Mouse (Mus musculus) erythroid progenitor cell, adult 5-6 weeks (primary cell): Measurements from ENCODE around the gene Tigit. TPM values are rescaled to one million over a fixed set of nuclear protein-coding genes. Genes with fewer than 3 reads are reported as not detected.

ENCODE experiments used
- ATAC-seq: replicated peaks from 2 replicates; pipeline ENCODE4 v1.8.0; 2016; ENCODE audit warnings: moderate number of reproducible peaks, mild to moderate bottlenecking, moderate TSS enrichment, inconsistent platforms; ENCODE audit not compliant: poor library complexity, low FRiP score, severe bottlenecking
- total RNA-seq, 2 experiments: library from RNA; stranded (forward) in 1 of 2; stranded (reverse) in 1 of 2; fragments of 150-400 nt in 1 of 2; fragments of 186-747, 209-891 nt in 1 of 2; gene quantifications; 2 replicates each; pipeline versions ENCODE4 v1.2.3 to v1.2.4; 2015 to 2017; ENCODE audit warnings: low replicate concordance in 2 of 2

The Tigit gene
- total RNA-seq, 2 experiments from 2014 or later = 3.4 TPM; not detected in 1

DNA sequence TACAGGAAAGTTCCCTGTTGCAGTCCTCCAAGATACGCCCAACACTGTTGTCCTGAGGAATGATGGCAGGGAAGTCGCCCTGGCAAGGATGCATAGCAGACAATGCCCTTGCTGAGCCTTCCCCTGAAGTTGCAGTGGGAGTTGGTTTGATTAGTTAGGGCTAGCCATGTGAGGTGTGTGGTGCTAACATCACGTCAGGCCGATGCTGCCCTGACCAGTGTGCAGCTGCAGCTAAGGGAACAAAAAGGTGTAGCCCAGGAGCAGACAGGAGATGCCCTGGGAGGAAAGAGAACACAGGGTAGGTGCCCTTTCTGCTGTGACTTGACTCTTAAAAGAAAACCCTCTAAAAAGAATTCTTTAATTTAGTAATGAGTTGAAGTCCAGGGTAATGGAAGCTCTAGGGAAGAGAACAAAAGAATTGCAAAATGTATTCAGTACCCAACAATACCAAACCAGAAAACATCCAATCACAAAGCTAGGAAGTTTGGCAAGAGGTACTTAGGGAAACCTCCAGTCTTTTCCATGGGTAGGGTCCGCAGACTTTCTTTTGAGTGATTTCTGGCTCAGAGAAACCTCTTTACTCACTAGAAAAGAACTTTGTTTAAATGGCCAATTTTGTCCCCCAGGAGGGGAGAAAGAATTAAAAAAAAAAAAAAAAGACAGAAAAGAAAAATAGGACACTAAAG is 40.5 kb downstream of the Tigit start:
- no peak for ATAC-seq

DNA sequence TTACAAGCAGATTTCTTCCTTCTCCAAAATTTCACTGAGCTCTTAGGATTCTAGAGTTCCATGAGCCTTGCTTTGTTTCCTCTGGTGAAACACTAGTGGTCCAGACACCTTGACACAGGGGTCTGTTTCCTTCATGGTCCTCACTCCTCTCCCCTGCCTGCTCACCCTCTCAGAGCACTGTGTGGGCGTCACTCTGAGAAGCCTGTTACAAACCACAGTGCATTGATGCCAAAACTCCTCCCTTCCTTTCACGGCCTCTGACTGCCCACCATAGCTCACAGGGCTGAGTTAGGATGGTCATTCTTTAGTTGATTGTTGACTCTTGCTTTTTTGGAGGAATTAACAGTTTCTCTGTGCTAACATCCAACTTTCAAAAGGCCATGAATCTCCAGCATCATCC is 43.6 kb downstream of the Tigit start:
- no peak for ATAC-seq

DNA sequence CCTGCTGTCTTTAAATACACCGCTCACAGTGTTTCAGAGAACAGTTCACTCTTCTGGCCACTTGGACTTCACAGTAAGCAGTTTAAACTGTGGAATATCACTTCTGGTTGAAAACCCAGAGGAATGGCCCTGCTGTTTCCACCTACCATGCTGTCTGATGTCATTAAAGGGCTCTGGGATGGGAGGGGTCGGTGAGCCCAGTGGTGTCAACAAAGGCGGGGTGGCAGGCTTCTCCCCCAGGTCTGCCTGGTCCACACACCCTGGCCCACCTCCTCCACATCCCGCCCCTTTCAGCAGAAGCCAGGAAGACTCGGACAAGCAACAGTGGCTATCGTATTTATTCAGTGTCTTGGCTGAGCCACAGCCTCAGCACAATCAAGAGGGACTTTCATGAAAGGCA is 44.7 kb downstream of the Tigit start:
- ATAC-seq = no peak

DNA sequence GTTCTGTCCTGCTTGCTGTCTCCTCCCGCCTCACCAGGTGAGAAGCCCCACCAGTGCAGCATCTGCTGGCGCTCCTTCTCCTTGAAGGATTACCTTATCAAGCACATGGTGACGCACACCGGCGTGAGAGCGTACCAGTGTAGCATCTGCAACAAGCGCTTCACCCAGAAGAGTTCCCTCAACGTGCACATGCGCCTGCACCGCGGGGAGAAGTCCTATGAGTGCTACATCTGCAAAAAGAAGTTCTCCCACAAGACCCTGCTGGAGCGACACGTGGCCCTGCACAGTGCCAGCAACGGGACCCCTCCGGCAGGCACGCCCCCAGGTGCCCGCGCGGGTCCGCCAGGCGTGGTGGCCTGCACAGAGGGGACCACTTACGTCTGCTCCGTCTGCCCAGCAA is 45.7 kb downstream of the Tigit start:
- ATAC-seq = no peak

DNA sequence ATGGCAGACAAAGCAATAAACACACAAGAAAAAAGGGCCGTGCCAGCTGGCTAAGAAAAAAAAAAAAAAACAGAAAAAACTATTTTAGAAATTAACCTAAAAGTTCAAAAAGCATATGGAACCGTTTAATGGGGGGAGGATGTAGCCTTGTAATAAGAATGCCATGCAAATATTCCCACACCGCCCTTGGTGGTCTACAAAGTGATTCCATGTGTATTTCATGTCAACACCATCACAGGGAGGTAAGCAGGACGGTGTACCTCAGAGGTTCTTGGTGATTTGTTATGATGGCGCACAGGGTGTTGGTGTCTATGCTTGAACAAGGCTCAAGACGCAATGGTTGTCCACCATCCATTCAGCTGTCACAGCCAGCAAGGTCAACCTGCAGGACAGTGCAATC is 46.6 kb downstream of the Tigit start:
- no peak for ATAC-seq

DNA sequence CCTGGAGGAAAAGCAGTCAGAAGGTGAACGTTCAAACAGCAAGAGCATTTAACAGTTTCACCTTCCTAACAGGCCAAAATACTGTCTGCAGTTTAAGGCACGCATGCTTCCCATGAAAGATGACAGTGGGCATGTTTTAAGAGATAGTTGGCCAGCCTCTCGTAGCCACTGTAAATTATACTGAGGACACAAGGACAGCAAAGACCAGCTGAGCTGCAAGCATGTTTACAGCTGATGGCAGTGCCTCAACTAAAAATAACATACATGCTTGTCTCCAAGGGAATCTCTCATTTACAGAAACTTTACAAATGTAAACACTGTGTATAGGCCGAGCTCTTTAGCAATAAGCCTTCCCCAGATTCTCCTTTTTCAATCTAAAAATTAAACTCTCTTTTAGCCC is 47.6 kb downstream of the Tigit start:
- ATAC-seq = no peak

DNA sequence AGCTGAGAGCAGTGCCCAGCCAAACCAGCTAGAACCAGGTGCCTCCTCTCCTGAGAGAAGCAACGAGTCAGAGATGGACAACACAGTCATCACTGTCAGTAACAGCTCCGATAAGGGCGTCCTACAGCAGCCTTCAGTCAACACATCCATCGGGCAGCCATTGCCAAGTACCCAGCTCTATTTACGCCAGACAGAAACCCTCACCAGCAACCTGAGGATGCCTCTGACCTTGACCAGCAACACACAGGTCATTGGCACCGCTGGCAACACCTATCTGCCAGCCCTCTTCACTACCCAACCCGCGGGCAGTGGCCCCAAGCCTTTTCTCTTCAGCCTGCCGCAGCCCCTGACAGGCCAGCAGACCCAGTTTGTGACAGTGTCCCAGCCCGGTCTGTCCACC is 53.6 kb downstream of the Tigit start:
- ATAC-seq = no peak

DNA sequence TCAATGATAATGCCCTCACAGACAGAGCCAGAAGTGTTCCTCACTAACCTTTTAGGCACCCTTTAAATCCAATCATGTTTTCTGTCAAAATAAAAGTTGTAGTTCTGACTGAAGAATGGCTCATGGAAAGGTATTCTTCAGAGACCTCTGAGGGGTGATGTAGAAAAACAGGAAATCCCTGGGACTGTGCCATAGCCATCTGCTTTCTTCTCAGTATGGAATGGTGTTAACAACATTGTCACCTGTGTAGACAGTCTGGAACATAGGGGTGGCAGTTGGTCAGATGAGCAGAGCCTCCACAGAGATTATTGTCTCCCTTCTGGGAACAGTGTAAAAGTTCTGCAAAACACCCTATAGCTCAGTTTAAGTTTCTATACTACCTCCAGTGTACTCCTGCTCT is 55.9 kb downstream of the Tigit start:
- ATAC-seq = no peak

DNA sequence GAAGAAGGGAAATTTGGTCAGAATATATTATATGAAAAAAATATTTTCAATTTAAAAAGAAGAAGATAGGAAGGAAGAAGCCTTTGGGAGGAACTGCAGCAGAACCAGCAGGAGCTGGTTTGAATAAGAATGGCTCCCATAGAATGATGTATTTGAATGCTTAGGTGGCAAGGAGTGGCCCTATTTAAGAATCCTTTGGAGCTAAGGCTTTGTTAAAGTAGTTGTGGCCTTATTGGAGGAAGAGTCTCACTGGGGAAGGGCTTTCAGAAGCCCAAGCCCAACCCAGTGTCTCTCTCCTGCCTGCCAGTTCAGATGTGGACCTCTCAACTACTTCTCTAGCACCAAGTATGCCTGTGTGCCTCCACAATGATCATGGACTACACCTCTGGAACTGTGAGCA is 56.9 kb downstream of the Tigit start:
- ATAC-seq = no peak

DNA sequence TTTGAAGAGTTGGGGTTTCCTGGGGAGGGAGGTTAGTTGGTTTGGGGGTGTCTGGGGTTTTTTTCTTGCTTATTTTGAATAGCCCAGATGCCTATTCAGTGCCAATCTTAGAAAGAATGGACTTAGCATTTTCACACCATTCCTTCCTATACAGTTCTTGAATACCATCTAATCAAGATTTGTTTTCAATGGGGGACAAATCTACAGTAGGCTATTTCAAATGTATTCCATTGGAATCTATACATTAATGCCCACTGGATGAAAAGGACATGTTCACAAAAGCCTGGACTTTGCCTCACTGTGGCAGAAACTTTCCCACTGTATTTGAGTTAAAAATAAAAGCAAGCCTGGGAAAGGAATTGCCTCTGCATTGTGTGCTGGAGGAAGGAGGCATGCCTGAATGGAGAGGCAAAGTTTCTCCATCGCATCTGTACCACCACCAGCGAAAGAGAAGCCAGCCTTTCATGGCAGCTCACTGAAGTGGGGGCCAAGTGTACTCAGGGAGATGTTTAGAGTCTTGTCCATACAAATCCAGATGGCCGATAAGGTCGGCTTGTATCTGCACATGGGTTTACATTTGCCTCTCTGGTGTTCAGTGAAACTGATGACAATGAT is 59.4 kb downstream of the Tigit start:
- no peak for ATAC-seq

DNA sequence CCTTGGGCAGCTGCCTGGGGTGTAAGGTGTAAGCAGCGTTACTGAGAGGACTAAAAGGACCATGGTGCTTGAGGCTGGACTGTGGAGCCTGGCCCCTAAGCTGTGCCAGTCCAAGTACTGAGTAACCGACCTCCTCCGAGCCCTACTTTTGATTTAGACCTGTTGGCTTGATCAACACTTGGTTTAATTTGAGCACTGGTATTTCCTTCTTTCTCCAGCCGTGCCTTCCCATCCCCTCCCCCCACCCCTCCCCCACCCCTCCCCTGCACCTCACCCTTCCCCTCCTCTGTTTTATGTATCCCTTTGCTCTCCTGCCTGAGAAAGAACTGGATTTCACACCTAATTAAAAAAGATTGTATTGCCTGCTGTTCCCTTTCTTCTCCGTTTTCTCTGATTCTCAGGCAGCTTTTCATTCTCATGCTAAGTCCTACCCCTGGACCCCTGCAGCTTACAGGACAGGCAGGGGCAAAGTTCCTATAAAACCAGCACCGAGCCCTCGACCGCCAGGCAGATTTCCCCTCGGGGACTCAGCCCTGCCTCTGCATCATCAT is 60.3 kb downstream of the Tigit start:
- no peak for ATAC-seq

DNA sequence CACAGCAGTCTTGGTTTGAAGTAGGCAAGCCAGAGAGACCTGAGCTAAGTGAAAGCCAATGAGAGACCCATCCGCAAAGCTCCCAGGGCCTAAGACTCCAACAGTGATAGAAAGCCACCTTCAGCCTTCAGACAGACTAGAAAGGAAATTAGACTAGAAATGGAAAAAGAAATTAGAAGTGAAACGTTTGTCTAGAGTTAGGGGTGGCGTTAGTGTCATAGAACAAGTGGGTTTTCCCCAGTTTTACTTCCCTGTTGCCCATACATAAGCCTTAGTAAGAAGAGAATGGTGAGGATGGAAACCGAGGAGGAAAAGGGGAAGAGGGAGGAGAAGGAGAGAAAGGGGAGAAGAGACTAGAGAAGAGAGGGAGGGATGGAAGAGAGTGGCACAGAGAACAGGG is 61.4 kb downstream of the Tigit start:
- ATAC-seq = no peak

DNA sequence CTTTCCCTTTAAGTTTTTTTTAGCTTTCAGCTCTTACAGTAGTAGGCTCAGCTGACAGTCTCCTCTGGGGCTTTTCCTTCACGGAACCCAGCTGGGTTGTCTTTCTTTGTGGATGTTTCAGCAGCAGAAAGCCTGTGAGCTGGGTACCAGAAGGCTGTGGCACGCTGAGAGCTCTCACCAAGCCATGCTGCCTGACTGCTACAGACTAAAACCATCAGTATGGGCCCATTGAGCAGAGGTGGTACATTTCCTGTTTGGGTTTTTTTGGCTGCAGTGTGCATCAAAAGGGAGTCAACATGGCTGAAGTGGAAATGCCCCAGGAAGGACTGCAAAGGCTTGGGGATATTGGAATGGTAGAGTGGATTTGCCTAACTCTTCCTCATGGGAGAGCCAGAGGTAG is 64.2 kb downstream of the Tigit start:
- 0 out of 2 replicates have a peak, but pooled peaks have one; percentile 34 for ATAC-seq

Other genes with a start within 250 kb of the Tigit start
- gene Drd3, start 89.9 kb upstream of the Tigit start, total RNA-seq (2015; ENCODE audit: low replicate concordance) = not detected in 2 replicates
- gene Drd3, start 89.9 kb upstream of the Tigit start, total RNA-seq (2017; ENCODE audit: low replicate concordance) = not detected in 2 replicates
- gene Ccdc191, start 225.7 kb upstream of the Tigit start, total RNA-seq (2015; ENCODE audit: low replicate concordance) = 1.1 and 1.3 TPM in 2 replicates
- 0.77 and 3.3 TPM in 2 replicates for gene Ccdc191, start 225.7 kb upstream of the Tigit start, total RNA-seq (2017; ENCODE audit: low replicate concordance)